Mouse (Mus musculus) limb, embryonic 11.5 days (tissue): ENCODE measurements at regions not wholly inside any gene's neighbourhood (a gene's known extent, or its start where the extent isn't known, plus 50 kb on each side); places are given as distances from the start of the nearest gene placed in this dataset.
A peak's percentile ranks its signal among the peaks of the same experiment; 100 is the strongest.

ENCODE experiments used
- ATAC-seq: fragments of 200-750 bp; cut with Nextera tagmentation; 2 replicates; pipeline ENCODE4 v1.8.0; 2017; ENCODE audit warnings: low read depth; ENCODE audit not compliant: insufficient number of reproducible peaks, low FRiP score, low TSS enrichment
- DNase-seq: peaks from one replicate; pipeline ENCODE4 v3.0.0-alpha.2; 2015; ENCODE audit warnings: low spot score
- H3K27ac ChIP-seq: fragments of 300-500 bp; sonication (generic); replicated peaks from 2 replicates; pipeline ENCODE4 v1.5.1; 2014; ENCODE audit warnings: low read depth, mild to moderate bottlenecking, low read length
- H3K27me3 ChIP-seq: fragments of 300-500 bp; sonication (generic); 2 replicates; pipeline ENCODE4 v1.6.1; 2014; ENCODE audit warnings: mild to moderate bottlenecking, low read length, mixed read lengths; ENCODE audit not compliant: control insufficient read depth, insufficient read depth
- H3K36me3 ChIP-seq: fragments of 300-500 bp; sonication (generic); 2 replicates; pipeline ENCODE4 v1.6.1; 2014; ENCODE audit warnings: mild to moderate bottlenecking, low read length, moderate library complexity, mixed read lengths; ENCODE audit not compliant: control insufficient read depth, insufficient read depth
- H3K4me1 ChIP-seq: fragments of 300-500 bp; sonication (generic); 2 replicates; pipeline ENCODE4 v1.6.1; 2014; ENCODE audit warnings: low read length, mixed read lengths; ENCODE audit not compliant: control insufficient read depth, insufficient read depth
- H3K4me2 ChIP-seq: fragments of 300-500 bp; sonication (generic); 2 replicates; pipeline ENCODE4 v1.6.1; 2014; ENCODE audit warnings: low read depth, mild to moderate bottlenecking, moderate library complexity; ENCODE audit not compliant: severe bottlenecking
- H3K4me3 ChIP-seq: fragments of 300-500 bp; sonication (generic); 2 replicates; pipeline ENCODE4 v1.5.1; 2014; ENCODE audit warnings: low read depth, low read length
- H3K9ac ChIP-seq: fragments of 300-500 bp; sonication (generic); 2 replicates; pipeline ENCODE4 v1.6.1; 2014; ENCODE audit warnings: mild to moderate bottlenecking, low read length
- H3K9me3 ChIP-seq: fragments of 300-500 bp; sonication (generic); 2 replicates; pipeline ENCODE4 v1.6.1; 2016; ENCODE audit warnings: low read length; ENCODE audit not compliant: control insufficient read depth
- WGBS: fragments of 180-500 bp; shearing (Covaris S2); extraction: QIAGEN DNeasy Blood & Tissue Kit; methylation state at CpG from one replicate; pipeline ENCODE4 v1.1.7; 2014; 5-methylcytosine and 5-hydroxymethylcytosine counted together

DNA sequence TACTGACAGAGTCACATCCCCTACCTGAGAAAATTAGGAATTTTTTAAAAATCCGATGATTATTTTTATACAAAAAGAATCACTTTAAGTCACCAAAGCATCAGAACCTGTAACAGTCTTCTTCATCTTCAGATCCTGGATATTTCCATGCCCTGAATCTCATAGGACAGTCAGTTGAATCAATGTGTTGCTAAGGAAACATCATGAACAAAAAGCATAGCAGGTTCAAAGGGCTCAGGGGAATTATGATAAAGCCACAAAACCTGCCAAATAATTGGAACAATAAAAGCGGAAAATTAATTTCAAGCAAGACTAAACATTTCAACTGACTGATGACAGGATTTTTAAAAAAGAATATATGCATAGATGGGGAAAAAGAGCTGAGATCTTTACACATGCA lies 393.9 kb downstream of the Bckdhb start:
- Histone ChIP-seq H3K4me1 (no peaks in the 10 kb centered on the region), H3K27me3 (no peaks in the 10 kb centered on the region), H3K9ac (no peak overlapping the region), H3K27ac (no peak overlapping the region), H3K4me3 (no peak overlapping the region), H3K36me3 (no peaks in the 10 kb centered on the region), H3K9me3 (no peaks in the 10 kb centered on the region), H3K4me2 (no peak overlapping the region)
- DNase-seq (no peak), ATAC-seq (no peak)
- WGBS, result 84% methylated on average over 2 of the region's 2 CpGs

DNA sequence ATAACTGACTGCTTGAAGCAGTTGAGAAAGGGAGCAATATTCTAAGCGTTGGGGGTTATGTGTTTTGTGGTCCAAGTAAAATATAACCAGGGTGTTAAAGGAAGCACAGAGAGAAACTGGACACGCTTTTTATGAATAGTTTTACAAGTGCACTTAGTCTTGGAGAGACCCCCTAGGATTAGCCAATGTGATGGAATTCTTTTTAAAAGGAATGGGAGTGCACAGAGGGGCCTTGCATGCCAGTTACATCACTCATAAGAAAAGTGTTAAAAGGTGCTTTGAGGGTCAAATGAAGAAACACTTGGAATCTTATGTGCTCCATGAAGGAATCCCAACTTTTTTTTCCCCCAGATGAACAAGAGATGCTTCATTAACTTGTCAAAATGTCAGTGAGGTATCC lies 394.4 kb downstream of the Bckdhb start:
- ATAC-seq (no peak), DNase-seq (no peak)
- 70% methylated on average over 2 of the region's 2 CpGs for WGBS
- Histone ChIP-seq H3K4me3 (no peak overlapping the region), H3K9me3 (no peaks in the 10 kb centered on the region), H3K4me2 (no peak overlapping the region), H3K27me3 (no peaks in the 10 kb centered on the region), H3K4me1 (no peaks in the 10 kb centered on the region), H3K27ac (no peak overlapping the region), H3K9ac (no peak overlapping the region), H3K36me3 (no peaks in the 10 kb centered on the region)

DNA sequence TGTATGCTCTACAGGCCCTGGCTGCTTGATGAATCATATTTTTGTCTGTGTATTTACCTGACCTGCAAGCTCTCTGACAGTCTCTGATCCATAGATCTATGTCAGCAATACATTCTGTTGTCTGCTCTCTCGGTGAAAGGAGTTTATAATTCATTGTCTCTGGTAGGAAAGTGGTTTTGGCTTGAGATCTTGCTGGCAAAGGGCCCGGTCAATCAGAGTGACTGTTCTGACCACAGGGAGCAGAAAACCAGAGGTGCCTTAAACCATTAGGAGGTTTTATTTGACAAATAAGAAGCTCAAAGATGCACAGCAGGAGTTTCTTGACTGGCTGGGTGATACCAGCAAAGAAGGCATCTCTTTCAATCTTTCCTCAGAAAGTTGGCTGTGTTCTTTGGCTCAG lies 398.2 kb downstream of the Bckdhb start:
- ATAC-seq, result no peak
- no peak overlapping the region for H3K9ac ChIP-seq
- no peaks in the 10 kb centered on the region for H3K4me1 ChIP-seq
- no peak overlapping the region for H3K4me3 ChIP-seq
- H3K36me3 ChIP-seq, result no peaks in the 10 kb centered on the region
- H3K27me3 ChIP-seq, result no peaks in the 10 kb centered on the region
- DNase-seq, result no peak
- H3K4me2 ChIP-seq, result no peak overlapping the region
- 76% methylated on average over 2 of the region's 2 CpGs for WGBS
- H3K27ac ChIP-seq, result no peak overlapping the region
- no peaks in the 10 kb centered on the region for H3K9me3 ChIP-seq

DNA sequence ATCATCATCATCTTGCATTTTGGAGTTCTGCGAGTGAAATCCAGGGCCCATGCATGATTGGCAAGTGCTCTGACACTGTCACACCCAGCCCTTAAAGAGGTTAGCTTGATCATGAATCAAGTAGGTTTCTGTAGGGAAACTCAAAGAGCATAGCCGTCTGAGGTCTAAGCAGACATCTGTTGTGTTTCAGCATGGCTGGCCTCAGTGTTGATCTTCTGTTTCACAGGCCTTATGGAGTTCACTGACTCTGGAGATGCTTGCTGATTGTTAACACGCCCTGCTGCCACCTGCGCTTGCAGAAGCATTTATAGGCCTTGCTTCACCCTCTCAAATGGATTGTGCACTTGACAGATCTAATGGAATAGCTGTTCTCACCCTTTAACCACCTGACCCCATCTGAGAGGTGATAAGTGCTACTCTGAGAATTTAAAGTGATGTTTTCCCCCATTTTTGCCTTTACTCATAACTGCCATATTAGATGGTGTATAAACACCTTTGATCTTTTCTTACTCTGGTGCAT lies 406.2 kb downstream of the Bckdhb start:
- no peak overlapping the region for H3K27ac ChIP-seq
- 0 out of 2 replicates have a peak, but pooled peaks have one; percentile 17 for ATAC-seq
- H3K4me1 ChIP-seq, result no peaks in the 10 kb centered on the region
- 50% methylated on average over 4 of the region's 4 CpGs for WGBS
- no peak overlapping the region for H3K4me3 ChIP-seq
- peak; percentile 25 for DNase-seq
- H3K36me3 ChIP-seq, result no peaks in the 10 kb centered on the region
- H3K27me3 ChIP-seq, result no peaks in the 10 kb centered on the region
- no peak overlapping the region for H3K4me2 ChIP-seq
- H3K9me3 ChIP-seq, result no peaks in the 10 kb centered on the region
- H3K9ac ChIP-seq, result no peak overlapping the region

DNA sequence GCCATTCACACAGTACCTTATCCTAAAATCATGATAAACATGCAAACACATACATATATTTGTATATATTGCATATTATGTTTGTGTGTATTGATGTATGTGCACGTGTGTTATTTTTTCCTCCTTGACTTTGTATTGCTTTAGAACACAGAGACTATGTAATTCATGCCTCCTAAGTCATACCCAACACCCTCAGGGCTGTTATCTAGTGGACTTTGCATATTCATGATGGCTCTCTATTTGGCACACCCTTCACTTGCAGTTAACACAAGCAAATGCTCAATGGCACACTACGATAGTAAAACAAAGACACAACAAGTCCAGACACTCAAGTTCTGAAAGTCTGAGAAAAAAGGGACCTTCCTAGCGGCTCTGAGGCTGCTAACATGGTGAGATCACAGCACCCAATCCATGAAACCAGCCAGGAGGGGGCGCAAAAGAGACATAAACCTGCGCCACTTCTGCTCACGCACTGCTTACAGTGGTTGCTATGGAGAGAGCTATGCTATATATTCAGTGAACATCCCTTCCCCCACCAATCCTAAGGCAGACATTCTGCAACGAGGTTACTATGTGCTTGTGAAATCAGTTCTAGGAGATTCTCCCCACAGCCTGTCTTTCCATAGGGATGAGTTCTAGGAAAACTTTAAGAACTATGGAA lies 418.6 kb downstream of the Bckdhb start:
- Histone ChIP-seq H3K27me3 (no peaks in the 10 kb centered on the region), H3K4me2 (no peak overlapping the region), H3K4me3 (no peak overlapping the region), H3K4me1 (no peaks in the 10 kb centered on the region), H3K9me3 (no peaks in the 10 kb centered on the region), H3K9ac (no peak overlapping the region), H3K36me3 (no peaks in the 10 kb centered on the region), H3K27ac (no peak overlapping the region)
- ATAC-seq, result peak; percentile 84
- DNase-seq, result peak; percentile 90
- WGBS, result 21% methylated on average over 7 of the region's 7 CpGs

DNA sequence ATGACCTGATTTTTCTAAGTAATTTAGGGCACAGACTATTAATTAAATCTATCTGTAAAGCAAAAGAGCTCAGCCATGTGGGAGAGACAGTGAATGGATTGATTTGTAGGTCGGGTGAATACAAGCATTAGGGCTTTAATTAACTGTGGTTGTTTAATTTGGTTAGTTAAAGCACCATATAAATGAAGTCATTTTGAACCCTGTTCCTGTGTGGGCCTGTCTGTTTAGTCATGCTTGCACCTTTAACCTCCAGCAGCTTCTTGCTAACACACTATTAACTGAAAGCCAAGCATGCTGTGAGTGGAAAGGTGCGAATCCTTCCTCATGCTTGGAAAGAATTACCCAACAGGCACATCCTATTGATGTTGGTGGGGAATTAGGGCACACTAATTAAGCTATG lies 425.3 kb downstream of the Bckdhb start:
- no peaks in the 10 kb centered on the region for H3K4me1 ChIP-seq
- H3K36me3 ChIP-seq, result no peaks in the 10 kb centered on the region
- DNase-seq (no peak), ATAC-seq (no peak)
- no peak overlapping the region for H3K4me3 ChIP-seq
- no peak overlapping the region for H3K4me2 ChIP-seq
- no peak overlapping the region for H3K27ac ChIP-seq
- H3K27me3 ChIP-seq, result no peaks in the 10 kb centered on the region
- no peaks in the 10 kb centered on the region for H3K9me3 ChIP-seq
- no peak overlapping the region for H3K9ac ChIP-seq
- WGBS, result 39% methylated on average over 2 of the region's 2 CpGs

DNA sequence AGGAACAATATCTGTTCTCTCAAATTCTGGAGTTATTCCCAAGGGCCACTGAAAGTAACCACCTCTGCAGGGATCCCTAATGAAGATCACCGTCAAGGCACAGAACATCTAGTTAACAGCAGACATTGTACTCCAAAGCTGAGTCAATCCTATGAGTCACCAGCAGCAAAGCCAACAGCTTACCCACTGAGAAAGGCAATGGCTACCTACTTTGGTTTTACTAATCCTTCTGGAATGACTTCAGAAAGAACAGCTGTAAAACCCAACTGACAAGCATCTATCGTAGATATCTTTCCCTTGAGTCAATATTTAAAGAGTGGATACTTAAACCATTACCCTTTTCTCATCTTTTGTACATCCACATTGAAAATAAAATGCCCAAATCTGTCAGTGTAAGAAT lies 429.5 kb downstream of the Bckdhb start:
- Histone ChIP-seq H3K27me3 (no peaks in the 10 kb centered on the region), H3K36me3 (no peaks in the 10 kb centered on the region), H3K4me1 (no peaks in the 10 kb centered on the region), H3K9me3 (no peaks in the 10 kb centered on the region), H3K4me3 (no peak overlapping the region), H3K9ac (no peak overlapping the region), H3K4me2 (no peak overlapping the region), H3K27ac (no peak overlapping the region)
- ATAC-seq (no peak), DNase-seq (no peak)
- 85% methylated on average over 2 of the region's 2 CpGs for WGBS

DNA sequence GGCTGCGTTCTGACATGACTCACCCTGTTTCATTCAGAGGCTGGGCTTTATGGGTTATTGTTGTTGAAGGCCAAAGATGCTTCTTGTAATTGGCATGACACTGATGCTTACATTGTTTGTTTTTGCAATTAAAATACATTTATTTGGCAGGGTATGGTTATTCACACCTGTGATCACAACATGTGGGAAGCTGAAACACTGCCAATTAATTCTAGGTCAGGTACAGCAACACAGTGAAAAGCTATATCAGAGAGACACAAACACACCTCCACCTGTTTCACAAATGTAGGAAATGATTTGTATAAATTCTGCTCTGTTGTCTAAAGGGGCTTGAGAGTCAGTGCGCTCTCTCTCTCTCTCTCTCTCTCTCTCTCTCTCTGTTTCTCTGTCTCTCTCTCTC lies 431.2 kb downstream of the Bckdhb start:
- Histone ChIP-seq H3K36me3 (no peaks in the 10 kb centered on the region), H3K9me3 (no peaks in the 10 kb centered on the region), H3K4me2 (no peak overlapping the region), H3K27me3 (no peaks in the 10 kb centered on the region), H3K9ac (no peak overlapping the region), H3K27ac (no peak overlapping the region), H3K4me3 (no peak overlapping the region), H3K4me1 (no peaks in the 10 kb centered on the region)
- ATAC-seq (no peak), DNase-seq (no peak)
- WGBS, result 94% methylated on average over 2 of the region's 2 CpGs

DNA sequence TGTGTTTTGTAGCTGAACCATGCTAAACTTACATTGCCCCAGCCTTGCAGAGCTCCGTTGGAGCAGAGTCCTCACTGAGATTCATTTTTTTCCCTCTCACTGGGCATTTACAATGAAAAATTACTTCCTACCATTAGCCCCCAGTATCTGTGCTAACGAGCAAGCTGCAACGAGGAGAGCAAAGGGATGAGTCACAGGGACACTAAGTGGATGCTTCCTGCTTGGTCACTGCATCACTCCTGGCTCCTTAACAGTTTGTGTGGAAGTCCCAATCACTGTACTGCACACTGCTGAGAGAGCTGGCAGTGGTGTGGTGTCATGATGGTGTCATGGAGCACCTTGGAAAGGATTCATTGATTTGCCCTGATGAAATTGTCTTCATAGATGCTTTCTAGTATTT lies 434.9 kb downstream of the Bckdhb start:
- Histone ChIP-seq H3K4me1 (no peaks in the 10 kb centered on the region), H3K36me3 (no peaks in the 10 kb centered on the region), H3K4me3 (no peak overlapping the region), H3K27ac (no peak overlapping the region), H3K9ac (no peak overlapping the region), H3K27me3 (no peaks in the 10 kb centered on the region), H3K4me2 (no peak overlapping the region), H3K9me3 (no peaks in the 10 kb centered on the region)
- no peak for ATAC-seq
- WGBS, result 41% methylated on average over 3 of the region's 3 CpGs
- no peak for DNase-seq
